In genomic region chr4:123571869-123572268, GRCm38 (mm10) we compare ENCODE assay signal across 8 mouse cellular contexts.
DNase-seq lines count a peak whose midpoint lies in the region; ATAC-seq and TF ChIP-seq lines count a peak whose summit lies in the region.

No protein-coding gene starts in this region.

- H3K9ac ChIP-seq in heart, adult 2 months (ENCODE audit: low read depth, low read length) = peak overlapping the region; percentile 70

- H3K4me3 ChIP-seq in heart, adult 2 months = no peak overlapping the region
- H3K4me3 ChIP-seq in thymus, adult 2 months (ENCODE audit: control insufficient read depth, insufficient read depth, low read length) = peak overlapping the region; percentile 50

- H3K36me3 ChIP-seq in heart, adult 2 months (ENCODE audit: control insufficient read depth, insufficient read depth, low read length) = peaks cover 10% of the 10 kb centered on the region
- no peaks in the 10 kb centered on the region for H3K36me3 ChIP-seq in thymus, adult 2 months (ENCODE audit: control insufficient read depth, insufficient read depth, low read length)

- WGBS in heart, adult 2 months = under 1% methylated on average over 7 of the region's 7 CpGs
- under 1% methylated on average over 7 of the region's 7 CpGs for WGBS in thymus, adult 2 months

- 0 out of 2 replicates have a peak, but pooled peaks cover 2% of the 10 kb centered on the region for H3K79me2 ChIP-seq in heart, adult 2 months (replicated peaks; ENCODE audit: control insufficient read depth, insufficient read depth, low read length)

- peaks cover 16% of the 10 kb centered on the region for H3K4me1 ChIP-seq in heart, adult 2 months (ENCODE audit: control insufficient read depth, insufficient read depth, low read length)
- H3K4me1 ChIP-seq in thymus, adult 2 months (replicated peaks; ENCODE audit: control insufficient read depth, insufficient read depth, low read length) = peaks cover 11% of the 10 kb centered on the region

- TF ChIP-seq CTCF in heart, adult 2 months (IDR thresholded peaks at IDR 0.05) = no peak
- no peak for TF ChIP-seq CTCF in thymus, adult 2 months (IDR thresholded peaks at IDR 0.05; ENCODE audit: borderline replicate concordance, control insufficient read depth, extremely low read depth, insufficient read depth, low read length, poor library complexity)

- H3K27ac ChIP-seq in heart, adult 2 months = peak overlapping the region; percentile 81
- H3K27ac ChIP-seq in thymus, adult 2 months (ENCODE audit: control insufficient read depth, insufficient read depth, low read length) = peak overlapping the region; percentile 89

- ATAC-seq in frontal cortex, adult (ENCODE audit: low TSS enrichment) = peak; percentile 41; the same call in 1 of the 2 replicates
- peak; percentile 93 for ATAC-seq in activated CD4-positive, CD25-positive, alpha-beta regulatory T cell, adult 4 months
- ATAC-seq in megakaryocyte-erythroid progenitor cell, adult 5-6 weeks (replicated peaks; ENCODE audit: low FRiP score, low TSS enrichment, poor library complexity, severe bottlenecking) = peak; percentile 55

- 0 out of 2 replicates have a peak, but pooled peaks have one; percentile 49 for TF ChIP-seq EP300 in heart, adult 2 months (IDR thresholded peaks at IDR 0.05; ENCODE audit: insufficient read depth, low read depth, low read length)

- peak; percentile 67 for TF ChIP-seq POLR2A in heart, adult 2 months (IDR thresholded peaks at IDR 0.05; ENCODE audit: insufficient read depth, low read depth, low read length)
- TF ChIP-seq POLR2A in thymus, adult 2 months (IDR thresholded peaks at IDR 0.05; ENCODE audit: control insufficient read depth, extremely low read depth, insufficient read depth, low read length, poor library complexity) = peak; percentile 30; the same call in 1 of the 2 replicates

- intact Hi-C loops in heart, adult 2 months (cut with DNase I) = no loop called here

- DNase-seq in frontal cortex, postnatal 14 days (ENCODE audit: low spot score in 2 of 2) = no peak
- DNase-seq in heart, adult 2 months = peak; percentile 63 to 75
- DNase-seq in kidney, postnatal 14 days = peak; percentile 52
- DNase-seq in thymus, adult 2 months = peak; percentile 49
- no peak for DNase-seq in cerebellum, postnatal 10 days

- H3K27me3 ChIP-seq in heart, adult 2 months (ENCODE audit: control insufficient read depth, insufficient read depth, low read length) = no peaks in the 10 kb centered on the region
- no peaks in the 10 kb centered on the region for H3K27me3 ChIP-seq in thymus, adult 2 months (ENCODE audit: control insufficient read depth, insufficient read depth, low read length)

Comparison
In these comparisons a context has a peak if more than half of its experiments do, and no peak if none do; other contexts are left out.
1. ATAC-seq: peak in every context shown above with its lines; median percentile 93 in activated CD4-positive, CD25-positive, alpha-beta regulatory T cell, adult 4 months; 55 in megakaryocyte-erythroid progenitor cell, adult 5-6 weeks; 41 in frontal cortex, adult.
2. DNase-seq: peak in heart, adult 2 months (2 of 2), kidney, postnatal 14 days (single experiment) and thymus, adult 2 months (single experiment); none in frontal cortex, postnatal 14 days (0 of 2) and cerebellum, postnatal 10 days (0 of 2).